Mouse (Mus musculus) olfactory bulb, adult 2 months (tissue): Measurements from ENCODE around the gene Wdr17.

Experiments used
- CTCF ChIP-seq: fragments of 200-500 bp; IDR thresholded peaks from 2 replicates; pipeline ENCODE4 v1.5.1; 2012; ENCODE audit warnings: low read depth, mild to moderate bottlenecking, low read length, moderate library complexity; ENCODE audit not compliant: insufficient read depth
- POLR2A ChIP-seq: fragments of 200-500 bp; IDR thresholded peaks from 2 replicates; pipeline ENCODE4 v1.6.1; 2012; ENCODE audit warnings: mild to moderate bottlenecking, low read depth, low read length, moderate library complexity; ENCODE audit not compliant: insufficient read depth

DNA sequence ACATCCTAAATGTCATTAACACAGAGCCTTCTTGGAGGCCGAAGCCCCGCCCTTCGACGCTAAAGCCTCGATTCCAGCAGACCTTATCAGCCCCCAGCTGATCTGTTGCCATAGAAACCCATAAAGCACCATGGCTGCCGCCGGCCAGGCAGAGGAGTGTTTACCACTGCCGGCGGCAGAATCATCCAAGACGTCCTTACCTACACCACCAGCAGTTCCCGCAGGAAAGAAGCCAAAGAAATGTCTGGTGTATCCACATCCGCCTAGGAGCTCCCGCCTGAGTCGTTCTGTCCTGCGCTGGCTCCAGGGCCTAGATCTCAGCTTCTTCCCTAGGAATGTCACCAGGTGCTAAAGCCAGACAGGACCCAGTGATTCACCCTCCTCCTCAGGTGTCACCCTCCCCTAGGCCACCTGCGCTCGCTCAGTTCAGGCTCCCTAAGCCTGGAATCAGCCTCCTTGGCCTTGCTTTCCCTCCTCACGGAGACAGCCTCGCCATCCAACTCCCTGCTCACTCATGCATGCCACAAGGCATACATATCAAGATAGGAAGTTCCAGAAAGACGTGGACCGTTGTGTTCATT is 286.2 kb downstream of the Wdr17 start, which contains the start of gene Spata4:
- TF ChIP-seq CTCF (no peak), POLR2A (no peak)
